Mouse (Mus musculus): Measurements from ENCODE around the gene Nek9. TPM values are rescaled to one million over a fixed set of nuclear protein-coding genes. Genes with fewer than 3 reads are reported as not detected.

Nek9 gene
- polyA plus RNA-seq (2015; fragmentation: Nextera tagmentation; extraction: Ambion mirVana), result 8.3 and 10.0 TPM in 2 replicates

DNA sequence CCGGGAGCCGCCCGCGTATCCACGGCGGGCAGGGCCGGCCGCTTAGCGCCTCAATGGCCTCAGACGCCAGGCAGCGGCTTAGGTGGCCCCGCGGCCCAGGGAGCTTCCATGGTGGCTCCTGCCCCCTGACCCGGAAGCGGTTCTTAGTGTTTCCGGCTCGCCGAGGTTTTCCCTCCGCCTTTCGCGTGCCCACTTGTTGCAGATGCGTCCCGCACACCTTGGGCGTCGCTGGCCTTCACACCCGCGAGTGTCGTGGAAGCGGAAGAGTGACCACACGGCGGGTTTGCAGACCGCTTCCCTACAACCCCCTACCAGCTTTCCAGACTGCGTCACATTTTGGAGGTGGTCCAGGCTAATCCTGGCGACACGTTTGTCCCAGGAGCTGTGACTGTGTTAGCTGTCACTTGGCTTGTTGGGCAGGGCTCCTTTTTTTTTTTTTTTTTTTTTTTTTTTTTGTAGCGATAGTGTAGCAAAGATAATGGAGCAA lies at the start of gene Nek9:
Gene Nek9, minus strand, starts transcription at position 120 of the 487 bp plus-strand sequence.

GRCm38 (mm10) chr12:85374561-85375272 lies 35.6 kb upstream of the Nek9 start, which contains the start of gene Tmed10:
Tmed10 (minus strand) TSS chr12:85374847.

DNA sequence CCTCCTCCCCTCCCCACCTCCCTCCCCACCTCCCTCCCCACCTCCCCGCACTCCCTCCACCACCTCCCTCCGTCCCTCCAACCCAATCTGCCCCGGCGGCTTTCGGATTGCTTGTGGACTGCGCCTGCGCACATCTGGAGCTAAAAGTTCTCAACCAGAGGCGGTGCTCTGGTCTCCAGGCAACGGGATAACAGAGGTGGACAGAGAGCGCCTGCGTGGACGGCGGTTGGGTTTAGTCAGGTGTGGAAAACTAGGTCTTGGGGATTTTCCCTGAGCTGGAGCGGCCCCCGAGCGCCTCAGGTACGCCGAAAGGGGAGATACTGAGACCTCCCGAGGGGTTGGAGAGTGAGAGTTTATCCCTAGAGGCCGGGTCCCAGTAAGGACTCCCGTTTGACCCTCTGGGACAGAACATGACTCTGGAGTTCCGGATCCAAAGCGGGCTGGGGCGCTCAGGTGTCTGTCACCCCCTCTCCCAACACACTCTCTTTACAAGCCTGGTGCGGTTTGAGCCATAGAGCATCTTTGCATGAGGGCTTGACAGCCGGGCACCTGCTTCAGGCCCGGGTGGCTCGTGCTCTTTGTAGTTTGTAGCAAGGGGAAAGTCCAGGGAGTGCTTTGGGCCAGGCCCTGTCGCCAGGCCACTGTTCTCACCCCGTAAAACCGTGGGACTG lies 50.5 kb downstream of the Nek9 start, which contains the start of gene Zc2hc1c:
Gene Zc2hc1c, plus strand, starts transcription at position 106 of the 671 bp plus-strand sequence.

DNA sequence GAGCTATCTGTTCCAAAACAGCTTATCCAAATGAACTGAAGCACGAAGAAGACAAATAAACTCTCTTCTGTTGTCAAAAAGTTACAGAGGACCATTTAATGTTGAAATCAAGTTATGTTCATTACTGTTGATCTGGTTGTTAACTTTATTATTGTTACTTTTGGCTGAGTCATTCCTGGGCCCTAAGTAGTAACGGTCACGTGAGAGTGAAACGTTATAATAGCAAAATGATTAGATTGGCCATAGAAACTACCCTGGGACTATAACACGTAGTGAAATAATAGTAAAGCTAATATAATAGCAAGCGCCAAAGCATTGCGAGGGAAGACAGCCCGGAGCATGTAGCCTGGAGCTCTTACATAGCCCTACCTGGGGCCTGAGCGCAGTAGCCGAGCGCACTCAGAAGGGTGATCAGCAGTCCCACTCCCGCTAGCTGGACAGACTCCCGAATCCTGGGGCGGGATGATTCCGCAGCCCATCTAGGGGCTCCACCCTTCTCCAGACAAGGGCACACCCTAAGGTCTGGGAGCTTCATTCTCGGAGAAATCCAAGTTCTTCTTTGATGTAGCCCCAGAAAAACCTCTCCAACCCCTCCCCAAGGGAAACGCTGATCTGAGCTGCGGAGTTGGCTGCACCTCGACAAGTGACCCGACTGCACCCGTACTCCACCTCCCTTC lies 51.2 kb downstream of the Nek9 start, which contains the start of gene Acyp1:
Gene Acyp1, minus strand, starts transcription at position 630 of the 677 bp plus-strand sequence.

DNA sequence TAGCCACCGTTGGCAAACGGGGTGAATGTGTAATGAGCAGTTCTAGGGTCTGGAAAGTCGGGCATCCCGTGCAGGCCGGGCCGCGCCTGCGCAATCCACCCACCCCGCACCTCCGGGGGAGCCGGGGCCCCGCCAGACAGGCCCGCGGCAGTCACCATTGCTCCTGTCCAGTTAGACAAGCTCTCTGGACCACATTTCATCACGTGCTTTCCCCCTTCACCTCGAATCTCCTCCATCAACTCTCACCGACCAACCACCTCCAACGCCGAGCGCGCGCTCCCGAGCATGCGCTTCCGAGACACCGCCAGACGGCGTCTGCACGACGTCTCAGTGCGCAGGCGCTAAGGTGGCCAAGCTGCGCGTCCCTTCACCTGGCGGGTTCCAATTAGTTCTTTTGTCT lies 68.8 kb downstream of the Nek9 start, which contains the start of gene Mlh3:
Gene Mlh3, minus strand, starts transcription at position 281 of the 400 bp plus-strand sequence.

Other genes with a start within 250 kb of the Nek9 start
- gene Prox2, start 228.6 kb downstream of the Nek9 start, polyA plus RNA-seq (2015; fragmentation: Nextera tagmentation; extraction: Ambion mirVana), result 4.5 and 4.8 TPM in 2 replicates
- 72.5 and 78.6 TPM in 2 replicates for gene Dlst, start 228.5 kb downstream of the Nek9 start, polyA plus RNA-seq (2015; fragmentation: Nextera tagmentation; extraction: Ambion mirVana)
- 0.41 and 0.55 TPM in 2 replicates for gene Rps6kl1, start 188.1 kb downstream of the Nek9 start, polyA plus RNA-seq (2015; fragmentation: Nextera tagmentation; extraction: Ambion mirVana)
- 1.6 and 2.3 TPM in 2 replicates for gene Pgf, start 161.6 kb downstream of the Nek9 start, polyA plus RNA-seq (2015; fragmentation: Nextera tagmentation; extraction: Ambion mirVana)
- gene Eif2b2, start 119.9 kb downstream of the Nek9 start, polyA plus RNA-seq (2015; fragmentation: Nextera tagmentation; extraction: Ambion mirVana), result 49.3 and 50.6 TPM in 2 replicates
- gene Mlh3, start 68.8 kb downstream of the Nek9 start, polyA plus RNA-seq (2015; fragmentation: Nextera tagmentation; extraction: Ambion mirVana), result 3.1 and 3.9 TPM in 2 replicates
- gene Acyp1, start 50.9 kb downstream of the Nek9 start, polyA plus RNA-seq (2015; fragmentation: Nextera tagmentation; extraction: Ambion mirVana), result 68.7 and 76.7 TPM in 2 replicates
- gene Zc2hc1c, start 50.8 kb downstream of the Nek9 start, polyA plus RNA-seq (2015; fragmentation: Nextera tagmentation; extraction: Ambion mirVana), result 1.9 and 2.2 TPM in 2 replicates
- 185 and 187 TPM in 2 replicates for gene Tmed10, start 35.5 kb upstream of the Nek9 start, polyA plus RNA-seq (2015; fragmentation: Nextera tagmentation; extraction: Ambion mirVana)
- 2.8 and 3.6 TPM in 2 replicates for gene Fos, start 134.5 kb upstream of the Nek9 start, polyA plus RNA-seq (2015; fragmentation: Nextera tagmentation; extraction: Ambion mirVana)